ENCODE assay signal across 1 mouse cellular context in genomic region chr8:75108527-75109235, GRCm38 (mm10).
TF ChIP-seq lines count a peak whose summit lies in the region.

No protein-coding gene starts in this region.

TF ChIP-seq in CH12.LX, 34 proteins besides CTCF, POLR2A, EP300 and RAD21 (continued from another document):
- TF ChIP-seq HCFC1 (IDR thresholded peaks at IDR 0.05; ENCODE audit: low read depth, low read length) = peak; percentile 45; the same call in 1 of the 2 replicates
- no peak for TF ChIP-seq TBP (conservative IDR thresholded peaks at IDR 0.05; ENCODE audit: low read depth, low read length)
- peak; percentile 49 for TF ChIP-seq JUND (conservative IDR thresholded peaks at IDR 0.05; ENCODE audit: low read depth, low read length)
- TF ChIP-seq ETS1 (conservative IDR thresholded peaks at IDR 0.05; ENCODE audit: low read depth, low read length) = no peak
- no peak for TF ChIP-seq PAX5 (IDR thresholded peaks at IDR 0.05; ENCODE audit: low read length)
- peak; percentile 67 for TF ChIP-seq ZC3H11A (IDR thresholded peaks at IDR 0.05; ENCODE audit: low read depth, low read length)
- no peak for TF ChIP-seq GABPA (IDR thresholded peaks at IDR 0.05; ENCODE audit: insufficient replicate concordance, low read depth, low read length)
- no peak for TF ChIP-seq CHD2 (IDR thresholded peaks at IDR 0.05; ENCODE audit: low read length)
- TF ChIP-seq MAX (IDR thresholded peaks at IDR 0.05; ENCODE audit: low read length) = peak; percentile 85
- no peak for TF ChIP-seq POLR2AphosphoS2 (IDR thresholded peaks at IDR 0.05; ENCODE audit: low read depth, low read length)
- 0 out of 2 replicates have a peak, but pooled peaks have one; percentile 36 for TF ChIP-seq NRF1 (IDR thresholded peaks at IDR 0.05; ENCODE audit: low read depth, low read length)
- TF ChIP-seq NELFE (IDR thresholded peaks at IDR 0.05; ENCODE audit: low read depth, low read length) = peak; percentile 59; the same call in 1 of the 2 replicates
- TF ChIP-seq USF2 (conservative IDR thresholded peaks at IDR 0.05; ENCODE audit: low read depth, low read length) = no peak
- TF ChIP-seq MAFK (IDR thresholded peaks at IDR 0.05; ENCODE audit: insufficient replicate concordance, low read length) = peak; percentile 61; the same call in 1 of the 2 replicates
- 0 out of 2 replicates have a peak, but pooled peaks have one; percentile 11 for TF ChIP-seq ZNF384 (IDR thresholded peaks at IDR 0.05; ENCODE audit: low read depth, low read length)
- TF ChIP-seq MEF2A (IDR thresholded peaks at IDR 0.05; ENCODE audit: borderline replicate concordance, low read depth, low read length) = peak; percentile 35; the same call in 1 of the 2 replicates
- peak; percentile 60 for TF ChIP-seq BHLHE40 (IDR thresholded peaks at IDR 0.05; ENCODE audit: low read depth, low read length)
- peak; percentile 62 for TF ChIP-seq IRF4 (IDR thresholded peaks at IDR 0.05; ENCODE audit: low read depth, low read length)
